Mouse (Mus musculus): ENCODE results near the gene Lmna. TPM values are rescaled to one million over a fixed set of nuclear protein-coding genes. Genes with fewer than 3 reads are reported as not detected.

The Lmna gene
- polyA plus RNA-seq, 1 experiment, result 30.0 TPM

DNA sequence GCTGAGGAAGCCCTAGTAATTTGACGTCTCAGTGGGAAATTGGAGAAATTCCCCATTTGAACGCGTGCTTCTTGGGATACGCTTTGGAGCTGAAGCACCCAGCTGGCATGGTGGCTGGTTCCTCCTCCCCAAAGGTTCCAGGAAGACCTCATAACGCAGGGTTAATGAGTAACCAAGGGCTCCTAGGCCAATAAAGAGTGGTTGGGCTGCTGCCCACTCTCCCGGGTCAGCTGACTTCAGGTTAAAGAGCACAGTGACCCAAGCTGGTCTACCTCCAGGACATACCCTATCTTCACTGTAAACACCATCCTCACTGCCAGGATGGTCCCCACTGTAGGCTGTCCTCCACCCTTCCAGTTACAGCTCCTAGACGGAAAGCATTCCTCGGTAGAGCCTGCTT, 53.4 kb downstream of the Lmna start:
- Histone ChIP-seq H3K9me3 (replicated peaks; ENCODE audit: control insufficient read depth, insufficient read depth, low read length, poor library complexity, severe bottlenecking) (no peaks in the 10 kb centered on the region), H3K4me1 (ENCODE audit: control insufficient read depth, insufficient read depth, low read length) (no peaks in the 10 kb centered on the region), H3K9ac (ENCODE audit: low read depth, poor library complexity, severe bottlenecking) (no peak overlapping the region), H3K36me3 (ENCODE audit: control insufficient read depth, insufficient read depth, low read length, poor library complexity, severe bottlenecking) (no peaks in the 10 kb centered on the region), H3K4me3 (ENCODE audit: low read depth, low read length) (no peak overlapping the region), H3K27me3 (ENCODE audit: control insufficient read depth, insufficient read depth, low read length, poor library complexity, severe bottlenecking) (no peaks in the 10 kb centered on the region), H3K27ac (ENCODE audit: insufficient read depth, low read length) (no peak overlapping the region)
- TF ChIP-seq CTCF (IDR thresholded peaks at IDR 0.05; ENCODE audit: low read depth, low read length), result no peak
- TF ChIP-seq EP300 (IDR thresholded peaks at IDR 0.05; ENCODE audit: insufficient read depth, low read depth, low read length), result no peak
- TF ChIP-seq POLR2A (IDR thresholded peaks at IDR 0.05; ENCODE audit: insufficient read depth, low read length), result no peak

DNA sequence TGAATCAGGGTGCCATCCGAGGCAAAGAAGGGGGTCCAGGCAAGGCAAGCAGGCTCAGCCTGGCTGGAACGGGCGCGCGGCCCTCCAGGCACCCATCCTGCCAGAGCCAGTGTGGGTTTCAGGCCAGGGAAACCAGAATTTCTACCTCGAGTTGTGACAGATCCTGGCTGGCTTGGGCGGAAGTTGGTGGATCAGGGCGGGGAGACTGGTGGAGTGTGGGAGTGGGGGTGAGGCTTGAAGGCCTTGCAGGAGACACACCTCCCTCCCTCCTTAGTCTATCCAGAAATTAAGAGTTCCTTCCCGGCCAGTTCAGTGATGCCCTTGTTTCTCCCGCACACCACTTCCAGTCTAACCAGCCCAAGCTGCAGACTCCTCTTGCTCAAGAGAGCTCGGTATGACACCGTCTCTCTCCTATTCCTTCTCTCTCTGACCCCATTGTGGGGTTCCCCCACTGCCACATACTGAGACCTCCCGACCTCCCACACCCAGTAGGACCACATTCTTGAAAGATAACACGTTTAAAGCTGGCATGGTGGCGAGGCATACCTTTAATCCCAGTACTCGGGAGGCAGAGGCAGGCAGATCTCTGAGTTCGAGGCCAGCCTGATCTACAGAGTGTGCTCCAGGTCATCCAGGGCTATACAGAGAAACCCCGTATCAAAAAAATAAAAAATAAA, 54.0 kb downstream of the Lmna start:
- no peaks in the 10 kb centered on the region for H3K36me3 ChIP-seq (ENCODE audit: control insufficient read depth, insufficient read depth, low read length, poor library complexity, severe bottlenecking)
- no peak overlapping the region for H3K27ac ChIP-seq (ENCODE audit: insufficient read depth, low read length)
- peak overlapping the region; percentile 36 for H3K4me3 ChIP-seq (ENCODE audit: low read depth, low read length)
- TF ChIP-seq CTCF (IDR thresholded peaks at IDR 0.05; ENCODE audit: low read depth, low read length) (no peak), POLR2A (IDR thresholded peaks at IDR 0.05; ENCODE audit: insufficient read depth, low read length) (no peak), EP300 (IDR thresholded peaks at IDR 0.05; ENCODE audit: insufficient read depth, low read depth, low read length) (no peak)
- H3K4me1 ChIP-seq (ENCODE audit: control insufficient read depth, insufficient read depth, low read length), result no peaks in the 10 kb centered on the region
- no peaks in the 10 kb centered on the region for H3K9me3 ChIP-seq (replicated peaks; ENCODE audit: control insufficient read depth, insufficient read depth, low read length, poor library complexity, severe bottlenecking)
- peak overlapping the region; percentile 54 for H3K9ac ChIP-seq (ENCODE audit: low read depth, poor library complexity, severe bottlenecking)
- no peaks in the 10 kb centered on the region for H3K27me3 ChIP-seq (ENCODE audit: control insufficient read depth, insufficient read depth, low read length, poor library complexity, severe bottlenecking)

- H3K27me3 ChIP-seq (ENCODE audit: control insufficient read depth, insufficient read depth, low read length, poor library complexity, severe bottlenecking), result no peaks in the 10 kb centered on the region
- no peaks in the 10 kb centered on the region for H3K4me1 ChIP-seq (ENCODE audit: control insufficient read depth, insufficient read depth, low read length)
- no peaks in the 10 kb centered on the region for H3K9me3 ChIP-seq (replicated peaks; ENCODE audit: control insufficient read depth, insufficient read depth, low read length, poor library complexity, severe bottlenecking)
- peak overlapping the region; percentile 36 for H3K4me3 ChIP-seq (ENCODE audit: low read depth, low read length)
- H3K36me3 ChIP-seq (ENCODE audit: control insufficient read depth, insufficient read depth, low read length, poor library complexity, severe bottlenecking), result no peaks in the 10 kb centered on the region
- H3K9ac ChIP-seq (ENCODE audit: low read depth, poor library complexity, severe bottlenecking), result peak overlapping the region; percentile 54
- TF ChIP-seq POLR2A (IDR thresholded peaks at IDR 0.05; ENCODE audit: insufficient read depth, low read length) (no peak), CTCF (IDR thresholded peaks at IDR 0.05; ENCODE audit: low read depth, low read length) (no peak)
- H3K27ac ChIP-seq (ENCODE audit: insufficient read depth, low read length), result no peak overlapping the region
Measured at GRCm38 (mm10) chr3:88454762-88455587, 54.8 kb downstream of the Lmna start.

GRCm38 (mm10) chr3:88453986-88454385, 55.8 kb downstream of the Lmna start:
- H3K27ac ChIP-seq (ENCODE audit: insufficient read depth, low read length), result no peak overlapping the region
- H3K9ac ChIP-seq (ENCODE audit: low read depth, poor library complexity, severe bottlenecking), result no peak overlapping the region
- no peaks in the 10 kb centered on the region for H3K4me1 ChIP-seq (ENCODE audit: control insufficient read depth, insufficient read depth, low read length)
- no peak overlapping the region for H3K4me3 ChIP-seq (ENCODE audit: low read depth, low read length)
- no peaks in the 10 kb centered on the region for H3K9me3 ChIP-seq (replicated peaks; ENCODE audit: control insufficient read depth, insufficient read depth, low read length, poor library complexity, severe bottlenecking)
- H3K27me3 ChIP-seq (ENCODE audit: control insufficient read depth, insufficient read depth, low read length, poor library complexity, severe bottlenecking), result no peaks in the 10 kb centered on the region
- no peaks in the 10 kb centered on the region for H3K36me3 ChIP-seq (ENCODE audit: control insufficient read depth, insufficient read depth, low read length, poor library complexity, severe bottlenecking)
- TF ChIP-seq POLR2A (IDR thresholded peaks at IDR 0.05; ENCODE audit: insufficient read depth, low read length), result no peak
- TF ChIP-seq CTCF (IDR thresholded peaks at IDR 0.05; ENCODE audit: low read depth, low read length), result no peak
- TF ChIP-seq EP300 (IDR thresholded peaks at IDR 0.05; ENCODE audit: insufficient read depth, low read depth, low read length), result no peak

DNA sequence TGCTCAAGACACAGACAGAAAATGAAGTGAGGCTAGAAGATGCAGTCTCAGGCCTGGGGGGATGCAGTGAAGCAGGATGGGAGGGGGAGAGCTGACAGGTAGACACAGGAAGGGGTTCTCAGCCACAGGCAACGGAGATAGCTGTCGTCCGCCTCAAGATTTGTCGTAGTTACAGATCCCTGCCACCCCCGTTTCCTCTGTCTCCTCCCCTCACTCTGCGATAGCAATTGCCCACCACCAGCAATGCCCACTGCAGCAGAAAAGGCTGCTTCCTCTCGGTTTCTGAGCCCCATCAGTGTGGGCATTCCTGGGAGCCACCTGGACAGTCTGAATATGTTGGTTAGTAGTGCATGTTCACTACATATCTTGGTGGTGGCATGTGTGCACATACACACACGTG, 56.4 kb downstream of the Lmna start:
- no peaks in the 10 kb centered on the region for H3K4me1 ChIP-seq (ENCODE audit: control insufficient read depth, insufficient read depth, low read length)
- no peak for TF ChIP-seq CTCF (IDR thresholded peaks at IDR 0.05; ENCODE audit: low read depth, low read length)
- TF ChIP-seq POLR2A (IDR thresholded peaks at IDR 0.05; ENCODE audit: insufficient read depth, low read length), result no peak
- TF ChIP-seq EP300 (IDR thresholded peaks at IDR 0.05; ENCODE audit: insufficient read depth, low read depth, low read length), result no peak
- no peaks in the 10 kb centered on the region for H3K36me3 ChIP-seq (ENCODE audit: control insufficient read depth, insufficient read depth, low read length, poor library complexity, severe bottlenecking)
- no peaks in the 10 kb centered on the region for H3K9me3 ChIP-seq (replicated peaks; ENCODE audit: control insufficient read depth, insufficient read depth, low read length, poor library complexity, severe bottlenecking)
- no peak overlapping the region for H3K27ac ChIP-seq (ENCODE audit: insufficient read depth, low read length)
- no peak overlapping the region for H3K9ac ChIP-seq (ENCODE audit: low read depth, poor library complexity, severe bottlenecking)
- H3K4me3 ChIP-seq (ENCODE audit: low read depth, low read length), result no peak overlapping the region
- no peaks in the 10 kb centered on the region for H3K27me3 ChIP-seq (ENCODE audit: control insufficient read depth, insufficient read depth, low read length, poor library complexity, severe bottlenecking)

- Histone ChIP-seq H3K9me3 (replicated peaks; ENCODE audit: control insufficient read depth, insufficient read depth, low read length, poor library complexity, severe bottlenecking) (no peaks in the 10 kb centered on the region), H3K36me3 (ENCODE audit: control insufficient read depth, insufficient read depth, low read length, poor library complexity, severe bottlenecking) (no peaks in the 10 kb centered on the region), H3K4me3 (ENCODE audit: low read depth, low read length) (no peak overlapping the region), H3K4me1 (ENCODE audit: control insufficient read depth, insufficient read depth, low read length) (no peaks in the 10 kb centered on the region), H3K9ac (ENCODE audit: low read depth, poor library complexity, severe bottlenecking) (no peak overlapping the region), H3K27ac (ENCODE audit: insufficient read depth, low read length) (no peak overlapping the region), H3K27me3 (ENCODE audit: control insufficient read depth, insufficient read depth, low read length, poor library complexity, severe bottlenecking) (no peaks in the 10 kb centered on the region)
- TF ChIP-seq POLR2A (IDR thresholded peaks at IDR 0.05; ENCODE audit: insufficient read depth, low read length) (no peak), CTCF (IDR thresholded peaks at IDR 0.05; ENCODE audit: low read depth, low read length) (no peak), EP300 (IDR thresholded peaks at IDR 0.05; ENCODE audit: insufficient read depth, low read depth, low read length) (no peak)
Measured at GRCm38 (mm10) chr3:88452716-88453115, 57.0 kb downstream of the Lmna start.
